17 mouse cellular contexts compared by ENCODE assay signal in the genomic region with DNA sequence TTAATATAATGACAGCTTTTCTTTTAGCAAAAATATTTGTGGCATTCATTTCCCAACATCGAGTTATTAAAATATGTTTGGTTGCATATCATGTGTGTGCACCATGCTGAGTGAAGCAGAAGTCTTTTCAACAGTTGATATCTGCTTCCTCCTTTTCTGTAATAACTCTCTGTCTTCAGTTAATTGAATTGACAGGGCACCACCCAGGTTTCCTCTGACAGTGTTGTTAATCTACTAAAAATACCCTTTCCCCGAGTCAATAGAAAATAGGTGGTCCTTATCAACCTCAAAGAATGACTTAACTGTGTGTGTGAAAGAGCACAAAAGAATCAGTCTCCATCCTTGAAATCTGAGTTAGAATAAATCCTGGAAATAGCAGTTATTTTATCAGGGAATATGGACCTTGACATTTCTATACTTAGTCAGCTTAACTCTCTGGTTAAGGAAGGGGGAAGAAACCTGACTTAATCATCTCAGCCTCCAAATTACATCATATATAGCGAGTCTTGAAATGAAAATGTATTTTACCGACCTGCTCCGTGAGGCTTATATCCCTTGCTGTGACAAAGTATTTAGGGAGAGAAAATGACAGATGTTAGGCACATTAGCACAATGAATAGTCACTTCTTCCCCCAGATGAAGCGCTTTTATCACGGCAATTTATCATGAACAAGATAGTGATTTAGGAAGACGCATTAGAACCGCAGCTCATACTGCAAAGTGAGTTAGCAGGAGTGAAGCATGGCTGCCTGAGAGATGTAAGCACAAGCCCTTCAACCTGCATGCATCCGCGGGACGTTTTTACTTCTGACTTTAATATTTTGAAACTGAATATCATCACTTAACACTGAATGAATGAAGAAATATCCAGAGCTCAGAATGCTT. TPM values are rescaled to one million over a fixed set of nuclear protein-coding genes. Genes with fewer than 3 reads are reported as not detected.
A peak's percentile ranks its signal among the peaks of the same experiment; 100 is the strongest.
DNase-seq lines count a peak whose midpoint lies in the region; ATAC-seq and TF ChIP-seq lines count a peak whose summit lies in the region.
"Had no signal": no experiment of that assay in that cellular context is flagged by ENCODE, and none has a peak within 500 bp of the region (broad histone marks: within the 10 kb centered on the region; RNA-seq: fewer than 3 reads in every experiment).

No protein-coding gene starts in this region.

- WGBS in forebrain, embryonic 13.5 days: 77% methylated on average over 12 of the region's 12 CpGs
- 72% methylated on average over 12 of the region's 12 CpGs for WGBS in forebrain, embryonic 15.5 days
- WGBS in heart, postnatal 0 days: 39% methylated on average over 12 of the region's 12 CpGs
- 52% methylated on average over 12 of the region's 12 CpGs for WGBS in heart, embryonic 12.5 days

- DNase-seq in heart, postnatal 0 days (ENCODE audit: low spot score): no peak
- peak; percentile 16 for DNase-seq in MN1 (ENCODE audit: low spot score)
- no peak for DNase-seq in ovary, adult 18-20 months (ENCODE audit: low spot score)
- no peak for DNase-seq in ovary, postnatal 36 days (ENCODE audit: low spot score)
- DNase-seq: cerebellum, postnatal 25 days; gastrocnemius, postnatal 14 days; lung, postnatal 4 days; right cerebral cortex, postnatal 25 days; thymus, postnatal 4 days had no signal

- ATAC-seq in forebrain, embryonic 13.5 days: 0 out of 2 replicates have a peak, but pooled peaks have one; percentile 43
- ATAC-seq in forebrain, embryonic 15.5 days (replicated peaks): no peak
- ATAC-seq in heart, postnatal 0 days (ENCODE audit: insufficient read depth, low read depth): no peak
- ATAC-seq in heart, embryonic 12.5 days (ENCODE audit: insufficient number of reproducible peaks, low FRiP score): no peak
- peak; percentile 70 for ATAC-seq in megakaryocyte, adult 5-6 weeks (ENCODE audit: poor library complexity, severe bottlenecking)
- ATAC-seq: activated CD4-positive, CD25-positive, alpha-beta regulatory T cell, adult 4 months; intestine, postnatal 0 days had no signal

- H3K9ac ChIP-seq in forebrain, embryonic 13.5 days: no peak overlapping the region
- H3K9ac ChIP-seq in forebrain, embryonic 15.5 days (replicated peaks): no peak overlapping the region
- H3K9ac ChIP-seq in heart, postnatal 0 days (replicated peaks; ENCODE audit: low read depth, low read length): no peak overlapping the region
- H3K9ac ChIP-seq in heart, embryonic 12.5 days: no peak overlapping the region
- H3K9ac ChIP-seq: stomach, embryonic 15.5 days had no signal

- no peak overlapping the region for H3K4me3 ChIP-seq in forebrain, embryonic 13.5 days
- H3K4me3 ChIP-seq in forebrain, embryonic 15.5 days: no peak overlapping the region
- H3K4me3 ChIP-seq in heart, postnatal 0 days (ENCODE audit: low read depth, low read length): no peak overlapping the region
- H3K4me3 ChIP-seq in heart, embryonic 12.5 days: no peak overlapping the region
- H3K4me3 ChIP-seq: limb, embryonic 10.5 days; stomach, embryonic 15.5 days had no signal

- no peak for TF ChIP-seq CTCF in heart, postnatal 0 days (IDR thresholded peaks at IDR 0.05; ENCODE audit: low read depth)

- H3K4me1 ChIP-seq in forebrain, embryonic 13.5 days: no peaks in the 10 kb centered on the region
- no peaks in the 10 kb centered on the region for H3K4me1 ChIP-seq in forebrain, embryonic 15.5 days
- no peaks in the 10 kb centered on the region for H3K4me1 ChIP-seq in heart, postnatal 0 days (ENCODE audit: control insufficient read depth, insufficient read depth)
- H3K4me1 ChIP-seq in heart, embryonic 12.5 days (replicated peaks): no peaks in the 10 kb centered on the region
- H3K4me1 ChIP-seq: limb, embryonic 10.5 days; stomach, embryonic 15.5 days had no signal

- TF ChIP-seq EP300 in heart, postnatal 0 days (IDR thresholded peaks at IDR 0.05; ENCODE audit: low read depth): no peak

- no peaks in the 10 kb centered on the region for H3K36me3 ChIP-seq in forebrain, embryonic 13.5 days (ENCODE audit: poor library complexity, severe bottlenecking)
- no peaks in the 10 kb centered on the region for H3K36me3 ChIP-seq in forebrain, embryonic 15.5 days
- H3K36me3 ChIP-seq in heart, postnatal 0 days (replicated peaks; ENCODE audit: control insufficient read depth, insufficient read depth, low read length): no peaks in the 10 kb centered on the region
- H3K36me3 ChIP-seq in heart, embryonic 12.5 days: no peaks in the 10 kb centered on the region
- H3K36me3 ChIP-seq: limb, embryonic 10.5 days; stomach, embryonic 15.5 days had no signal

- no peak overlapping the region for H3K27ac ChIP-seq in forebrain, embryonic 13.5 days
- H3K27ac ChIP-seq in forebrain, embryonic 15.5 days (replicated peaks): no peak overlapping the region
- H3K27ac ChIP-seq in heart, postnatal 0 days (ENCODE audit: low read depth): peak overlapping the region; percentile 18; the same call in 1 of the 2 replicates
- H3K27ac ChIP-seq in heart, embryonic 12.5 days (ENCODE audit: poor library complexity, severe bottlenecking): no peak overlapping the region
- H3K27ac ChIP-seq: limb, embryonic 10.5 days; stomach, embryonic 15.5 days had no signal

- no peak overlapping the region for H3K4me2 ChIP-seq in forebrain, embryonic 13.5 days
- no peak overlapping the region for H3K4me2 ChIP-seq in forebrain, embryonic 15.5 days (replicated peaks)
- H3K4me2 ChIP-seq in heart, postnatal 0 days (ENCODE audit: low read depth, low read length): peak overlapping the region; percentile 26; the same call in 1 of the 2 replicates
- H3K4me2 ChIP-seq in heart, embryonic 12.5 days: no peak overlapping the region
- H3K4me2 ChIP-seq: stomach, embryonic 15.5 days had no signal

- no peaks in the 10 kb centered on the region for H3K9me3 ChIP-seq in forebrain, embryonic 13.5 days (replicated peaks)
- no peaks in the 10 kb centered on the region for H3K9me3 ChIP-seq in forebrain, embryonic 15.5 days
- no peaks in the 10 kb centered on the region for H3K9me3 ChIP-seq in heart, postnatal 0 days (replicated peaks; ENCODE audit: control insufficient read depth, low read length)
- no peaks in the 10 kb centered on the region for H3K9me3 ChIP-seq in heart, embryonic 12.5 days (replicated peaks)
- H3K9me3 ChIP-seq: limb, embryonic 10.5 days; stomach, embryonic 15.5 days had no signal

- no peaks in the 10 kb centered on the region for H3K27me3 ChIP-seq in forebrain, embryonic 13.5 days
- no peaks in the 10 kb centered on the region for H3K27me3 ChIP-seq in forebrain, embryonic 15.5 days
- no peaks in the 10 kb centered on the region for H3K27me3 ChIP-seq in heart, postnatal 0 days (ENCODE audit: control insufficient read depth, insufficient read depth, low read length)
- no peaks in the 10 kb centered on the region for H3K27me3 ChIP-seq in heart, embryonic 12.5 days (replicated peaks)
- H3K27me3 ChIP-seq: stomach, embryonic 15.5 days had no signal

RNA-seq across cellular contexts. Expression of a gene that starts 19.8 kb away (rescaled TPM):
- 8.1 and 8.2 TPM in 2 replicates for polyA plus RNA-seq in forebrain, embryonic 13.5 days (2015; fragmentation: Nextera tagmentation; extraction: Ambion mirVana)
- polyA plus RNA-seq in forebrain, embryonic 15.5 days (2015; fragmentation: Nextera tagmentation; extraction: Ambion mirVana): 10.8 and 12.5 TPM in 2 replicates
- 29.3 and 72.2 TPM in 2 replicates for total RNA-seq in heart, postnatal 0 days (2014; rRNA removed; ENCODE audit: low replicate concordance)
- polyA plus RNA-seq in heart, postnatal 0 days (2015; fragmentation: Nextera tagmentation; extraction: Ambion mirVana): 19.9 and 20.3 TPM in 2 replicates
- polyA plus RNA-seq in heart, embryonic 12.5 days (2016; fragmentation: Nextera tagmentation; extraction: Ambion mirVana): 8.9 and 10.9 TPM in 2 replicates
- 14.7 and 20.0 TPM in 2 replicates for total RNA-seq in megakaryocyte, adult 5-6 weeks (2015)
- 6.6 and 8.6 TPM in 2 replicates for total RNA-seq in megakaryocyte, adult 5-6 weeks (2017)
- polyA plus RNA-seq: activated CD4-positive, CD25-positive, alpha-beta regulatory T cell, adult 4 months had no signal

Comparison
In these comparisons a context has a peak if more than half of its experiments do, and no peak if none do; other contexts are left out.
1. ATAC-seq: peak in forebrain, embryonic 13.5 days (single experiment) and megakaryocyte, adult 5-6 weeks (single experiment); none in forebrain, embryonic 15.5 days (single experiment), heart, postnatal 0 days (single experiment) and heart, embryonic 12.5 days (single experiment).